15 mouse cellular contexts compared by ENCODE assay signal in the genomic region with DNA sequence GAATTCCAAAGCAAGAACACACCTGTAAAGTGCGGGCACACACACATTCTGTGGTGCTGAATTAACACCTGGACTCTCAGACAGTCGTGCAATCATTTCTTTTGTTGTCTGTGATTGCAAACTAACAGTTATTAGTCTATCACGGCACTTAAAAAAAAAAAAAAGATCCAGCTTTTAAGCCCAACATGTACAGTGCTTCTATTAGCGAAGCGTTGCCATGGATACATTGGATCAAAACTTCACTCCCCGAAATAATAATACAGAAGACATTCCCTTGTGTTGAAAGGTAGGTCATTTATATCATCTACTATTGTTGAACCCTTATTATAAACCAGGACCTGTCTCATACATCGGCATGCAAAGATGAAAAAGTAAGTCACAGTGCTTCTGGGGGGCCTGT.
"Had no signal": no experiment of that assay in that cellular context is flagged by ENCODE, and none has a peak within 500 bp of the region (broad histone marks: within the 10 kb centered on the region; RNA-seq: fewer than 3 reads in every experiment).

No protein-coding gene starts in this region.

- H3K27me3 ChIP-seq: kidney, embryonic 15.5 days; limb, embryonic 15.5 days; liver, embryonic 12.5 days; midbrain, embryonic 12.5 days; stomach, embryonic 15.5 days had no signal

- H3K4me2 ChIP-seq: kidney, embryonic 15.5 days; limb, embryonic 15.5 days; liver, embryonic 12.5 days; lung, embryonic 14.5 days; midbrain, embryonic 12.5 days; stomach, embryonic 15.5 days had no signal

- DNase-seq: kidney, adult 2 months; kidney, postnatal 14 days; layer of hippocampus, adult 9-11 months; layer of hippocampus, postnatal 36 days; lung, embryonic 14.5 days; lung, postnatal 10 days; lung, postnatal 4 days; right cerebral cortex, postnatal 14 days; thymus, adult 2 months; thymus, postnatal 25 days had no signal

- ATAC-seq: liver, embryonic 12.5 days had no signal

- H3K4me1 ChIP-seq: kidney, embryonic 15.5 days; limb, embryonic 15.5 days; liver, embryonic 12.5 days; midbrain, embryonic 12.5 days; stomach, embryonic 15.5 days had no signal

- H3K4me3 ChIP-seq: kidney, embryonic 15.5 days; limb, embryonic 15.5 days; liver, embryonic 12.5 days; midbrain, embryonic 12.5 days; stomach, embryonic 15.5 days had no signal

- H3K36me3 ChIP-seq: kidney, embryonic 15.5 days; limb, embryonic 15.5 days; liver, embryonic 12.5 days; midbrain, embryonic 12.5 days; stomach, embryonic 15.5 days had no signal

- H3K9me3 ChIP-seq: kidney, embryonic 15.5 days; limb, embryonic 15.5 days; liver, embryonic 12.5 days; midbrain, embryonic 12.5 days; stomach, embryonic 15.5 days had no signal

- H3K27ac ChIP-seq: kidney, embryonic 15.5 days; limb, embryonic 15.5 days; liver, embryonic 12.5 days; midbrain, embryonic 12.5 days; stomach, embryonic 15.5 days had no signal

- H3K9ac ChIP-seq: kidney, embryonic 15.5 days; limb, embryonic 15.5 days; liver, embryonic 12.5 days; lung, embryonic 14.5 days; midbrain, embryonic 12.5 days; stomach, embryonic 15.5 days had no signal
